Mouse (Mus musculus) left cerebral cortex, adult 2 months (tissue): ENCODE results near the gene Ifnar2. TPM values are rescaled to one million over a fixed set of nuclear protein-coding genes. Genes with fewer than 3 reads are reported as not detected.

Experiments
- DNase-seq, 2 experiments: peaks; one replicate each; pipeline ENCODE4 v3.0.0; 2021 to 2022; ENCODE audit warnings: low spot score in 2 of 2, mixed read lengths in 1 of 2; ENCODE audit errors: extremely low spot score in 1 of 2
- H3K27ac ChIP-seq: fragments of 200-600 bp; 2 replicates; pipeline ENCODE4 v1.8.1; 2022
- H3K4me3 ChIP-seq: fragments of 200-600 bp; 2 replicates; pipeline ENCODE4 v1.8.1; 2022
- CTCF ChIP-seq: fragments of 200-600 bp; IDR thresholded peaks from 2 replicates; pipeline ENCODE4 v1.8.1; 2022; ENCODE audit warnings: antibody characterized with exemption, mild to moderate bottlenecking, moderate library complexity
- intact Hi-C: fragments of 180-260 bp; cut with DNase I; formaldehyde crosslinking; loops from one replicate; pipeline ENCODE4 v1.15.1; 2025
- total RNA-seq, 2 experiments: library from RNA; stranded (reverse); gene quantifications; 2 replicates each; pipeline ENCODE4 v1.2.3; 2021

Gene Ifnar2
- total RNA-seq, 2 experiments from 2014 or later = 20.2 to 20.3 TPM

DNA sequence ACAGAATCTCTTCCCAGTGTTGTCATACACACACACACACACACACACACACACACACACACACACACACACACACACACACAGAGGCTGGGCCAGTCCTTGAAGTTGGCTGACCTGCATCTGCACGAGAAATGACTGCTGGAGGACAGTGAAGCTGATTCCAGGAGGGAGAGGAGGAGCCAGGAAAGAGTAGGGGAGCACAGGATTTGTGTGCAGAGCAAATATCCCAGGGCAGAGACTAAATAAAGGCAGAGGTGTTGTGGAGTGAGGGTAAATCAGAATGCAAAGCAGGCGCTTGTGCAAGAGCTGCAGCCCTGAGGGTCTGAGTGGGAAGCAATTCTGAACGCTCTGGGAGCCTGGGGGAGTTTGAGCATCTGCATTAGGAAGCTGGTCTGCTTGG is 12.4 kb upstream of the Ifnar2 start:
- TF ChIP-seq CTCF = no peak
- intact Hi-C loops = no loop called here
- no peak for DNase-seq
- no peak overlapping the region for H3K27ac ChIP-seq
- no peak overlapping the region for H3K4me3 ChIP-seq

DNA sequence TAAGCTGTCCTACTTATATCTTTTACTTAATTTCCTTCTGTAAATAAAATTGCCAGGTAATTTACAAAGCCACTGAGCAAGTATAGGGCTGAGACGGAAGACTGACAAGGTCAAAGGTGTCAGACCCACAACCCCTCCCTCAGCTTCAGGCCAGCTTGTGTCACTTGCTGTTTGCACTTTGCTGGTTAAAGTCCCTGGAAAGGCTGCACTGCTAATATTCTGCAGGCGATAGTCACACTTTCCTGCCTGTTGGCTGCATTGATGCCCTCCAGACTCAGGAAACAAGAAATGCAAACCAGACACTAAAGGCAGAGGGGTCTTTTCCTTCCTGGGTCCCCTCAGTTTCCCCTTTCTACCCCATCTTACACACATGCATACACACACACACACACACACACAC is 10.6 kb upstream of the Ifnar2 start:
- H3K27ac ChIP-seq = no peak overlapping the region
- H3K4me3 ChIP-seq = no peak overlapping the region
- TF ChIP-seq CTCF = no peak
- intact Hi-C loops = no loop called here
- no peak for DNase-seq

DNA sequence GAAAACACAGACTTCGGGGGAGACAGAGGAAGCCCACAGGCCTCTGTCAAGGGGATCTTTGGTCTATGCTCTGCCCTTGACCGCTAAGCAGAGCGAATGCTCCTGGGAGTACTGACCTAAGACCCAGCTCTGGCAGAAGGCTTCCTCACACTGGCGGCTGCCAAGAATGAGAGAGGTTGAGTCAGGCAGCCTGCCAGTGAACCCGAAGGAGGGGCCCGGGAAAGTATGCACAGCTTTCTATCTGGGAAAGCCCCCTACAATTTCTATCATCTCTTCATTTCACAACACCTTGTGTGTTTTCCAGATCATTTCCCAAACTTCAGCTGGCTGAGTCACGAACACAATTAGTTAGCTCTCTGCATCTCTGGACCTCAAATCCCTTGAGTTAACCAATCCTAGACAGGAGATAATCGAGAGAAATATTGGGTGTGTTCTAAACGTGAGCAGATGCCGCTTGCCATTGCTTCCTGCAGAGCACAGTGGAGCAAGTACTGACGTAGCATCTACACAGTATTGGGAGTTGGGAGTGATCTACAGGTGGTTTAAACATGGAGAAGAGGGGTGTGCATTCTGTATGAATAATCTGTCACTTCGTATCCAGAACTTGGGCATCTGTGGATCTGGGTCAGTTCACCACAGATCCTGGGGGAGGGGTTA is 9.8 kb upstream of the Ifnar2 start:
- TF ChIP-seq CTCF = no peak
- H3K4me3 ChIP-seq = no peak overlapping the region
- DNase-seq = no peak
- intact Hi-C loops = no loop called here
- no peak overlapping the region; the same call in 1 of the 2 replicates for H3K27ac ChIP-seq

DNA sequence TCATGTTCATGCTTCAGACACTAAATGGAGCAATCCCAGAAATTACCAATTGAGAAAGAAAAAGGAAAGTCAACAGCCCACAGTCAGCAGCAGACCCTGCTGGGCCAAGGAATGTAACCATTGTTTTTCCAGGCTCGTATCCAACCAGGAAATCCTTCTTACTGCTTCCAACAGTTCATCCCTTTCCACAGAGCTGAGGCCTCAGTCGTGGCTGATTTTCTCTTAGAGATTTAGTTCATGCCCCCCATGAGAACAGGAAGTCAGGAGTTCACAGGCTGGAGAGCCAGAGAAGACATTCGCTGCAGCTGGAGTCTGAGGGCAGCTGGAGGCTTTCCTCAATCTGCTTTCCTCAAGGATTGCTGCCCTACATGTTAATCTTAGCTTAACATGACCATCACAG is 9.1 kb upstream of the Ifnar2 start:
- H3K27ac ChIP-seq = no peak overlapping the region
- DNase-seq = no peak
- no peak for TF ChIP-seq CTCF
- intact Hi-C loops = no loop called here
- no peak overlapping the region for H3K4me3 ChIP-seq

GRCm38 (mm10) chr16:91366567-91366966 is 6.0 kb upstream of the Ifnar2 start:
- no peak for TF ChIP-seq CTCF
- intact Hi-C loops = no loop called here
- Histone ChIP-seq H3K27ac (no peak overlapping the region), H3K4me3 (no peak overlapping the region)
- DNase-seq = no peak

DNA sequence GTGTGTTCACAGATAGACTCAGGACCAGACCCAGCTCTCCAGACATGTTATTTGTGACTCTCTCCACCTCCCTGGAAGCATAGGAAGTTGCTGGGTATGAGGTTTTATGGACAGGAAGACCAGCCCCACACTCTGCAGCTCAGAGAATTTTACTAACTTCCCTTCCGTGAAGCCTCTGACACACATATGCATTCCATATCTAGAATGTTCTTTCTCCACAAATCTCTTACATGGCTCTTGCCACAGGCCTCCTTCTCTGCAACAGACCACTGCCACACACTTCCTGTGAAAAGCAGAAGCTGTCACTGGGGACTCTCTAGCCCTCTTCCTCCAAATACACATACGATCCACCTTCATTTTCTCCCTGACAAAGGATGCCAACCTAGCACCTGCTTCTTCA is 5.5 kb upstream of the Ifnar2 start:
- TF ChIP-seq CTCF = no peak
- no peak for DNase-seq
- Histone ChIP-seq H3K4me3 (no peak overlapping the region), H3K27ac (no peak overlapping the region)
- intact Hi-C loops = no loop called here

DNA sequence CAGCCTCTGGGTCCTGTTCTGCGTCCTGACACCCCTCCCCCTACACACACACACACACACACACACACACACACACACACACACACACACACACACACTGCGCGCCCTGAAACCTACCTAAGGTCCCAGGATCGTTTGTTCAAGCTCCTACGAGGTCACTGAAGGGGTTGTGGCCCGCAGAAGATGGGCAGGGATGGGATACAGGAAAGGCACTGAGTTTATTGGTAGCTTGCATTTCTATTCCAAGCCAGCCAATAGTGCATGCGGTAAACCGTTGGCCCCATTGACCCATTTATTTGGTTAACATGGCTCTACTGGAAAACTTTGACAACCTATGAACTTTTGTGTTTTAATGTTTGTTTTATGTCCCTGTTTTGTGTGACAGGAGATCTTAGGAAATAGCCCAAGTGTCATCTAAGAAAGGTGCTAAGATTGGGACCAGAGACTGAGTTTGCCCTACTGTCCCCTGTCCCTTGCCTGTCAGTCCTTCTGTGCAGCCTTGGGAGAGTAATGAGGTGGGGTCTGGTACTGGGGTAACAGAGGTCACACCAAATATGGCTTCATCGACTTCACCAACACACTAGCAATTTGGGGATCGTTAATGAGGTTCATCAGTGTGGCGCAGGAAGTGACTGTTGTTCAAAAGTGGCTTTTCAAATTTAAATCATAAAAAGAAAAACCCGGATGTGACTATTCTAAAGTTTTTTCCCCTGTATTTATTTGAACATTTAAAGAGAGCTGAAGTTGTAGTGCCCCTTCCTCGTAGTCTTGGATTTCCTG is 1.1 kb downstream of the Ifnar2 start:
- H3K27ac ChIP-seq = peak overlapping the region; percentile 94
- no peak for TF ChIP-seq CTCF
- no peak for DNase-seq
- peak overlapping the region; percentile 99 for H3K4me3 ChIP-seq
- intact Hi-C loops = loop anchor here (5.0 kb wide), 1 partner anchor 114 kb away; the partner anchor contains the start of gene Ifnar1

DNA sequence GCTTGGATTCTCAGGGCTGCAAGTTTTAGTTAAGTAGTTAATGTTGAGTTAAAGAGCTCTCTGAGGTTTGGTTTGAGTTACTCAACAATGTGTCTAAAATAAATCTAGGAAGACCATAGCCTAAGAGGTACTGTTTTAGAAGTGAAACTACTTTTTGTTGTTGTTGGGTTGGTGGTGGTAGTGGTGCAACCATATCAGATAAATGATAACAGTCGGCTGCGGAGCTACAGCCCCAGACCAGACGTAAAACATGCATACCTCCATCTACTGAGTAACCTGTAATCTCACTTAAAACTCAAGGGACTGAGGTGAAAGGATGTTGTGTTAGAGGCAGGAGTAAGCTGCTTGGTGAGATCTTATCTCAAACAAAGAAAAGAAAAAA is 1.7 kb downstream of the Ifnar2 start:
- no peak for DNase-seq
- H3K27ac ChIP-seq = peak overlapping the region; percentile 61
- intact Hi-C loops = loop anchor here (5.0 kb wide), 1 partner anchor 113 kb away; the partner anchor contains the start of gene Ifnar1
- peak overlapping the region; percentile 99 for H3K4me3 ChIP-seq
- no peak for TF ChIP-seq CTCF

DNA sequence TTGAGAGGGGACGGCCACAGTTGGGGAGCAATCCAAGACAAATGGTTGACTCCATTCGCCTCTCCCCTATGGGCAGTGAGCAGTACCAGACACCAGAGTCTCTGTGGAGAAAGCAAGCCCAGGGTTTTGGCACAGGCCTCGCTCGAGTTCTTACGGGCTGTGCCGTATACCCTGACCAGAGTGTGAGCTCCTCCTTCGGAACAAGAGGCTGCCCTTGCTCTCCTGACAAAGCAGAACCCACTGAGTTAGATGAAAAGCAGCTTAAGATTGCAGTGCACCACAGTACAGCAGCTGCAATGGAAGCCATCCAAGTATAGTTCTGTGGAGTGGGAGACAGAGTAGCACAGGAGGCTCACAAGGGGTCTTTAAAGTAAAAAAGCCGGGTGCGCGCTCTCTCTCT is 4.1 kb downstream of the Ifnar2 start:
- intact Hi-C loops = no loop called here
- DNase-seq = peak in 1 of 2 experiments; percentile 10
- TF ChIP-seq CTCF = no peak
- Histone ChIP-seq H3K4me3 (no peak overlapping the region), H3K27ac (peak overlapping the region; percentile 47)

DNA sequence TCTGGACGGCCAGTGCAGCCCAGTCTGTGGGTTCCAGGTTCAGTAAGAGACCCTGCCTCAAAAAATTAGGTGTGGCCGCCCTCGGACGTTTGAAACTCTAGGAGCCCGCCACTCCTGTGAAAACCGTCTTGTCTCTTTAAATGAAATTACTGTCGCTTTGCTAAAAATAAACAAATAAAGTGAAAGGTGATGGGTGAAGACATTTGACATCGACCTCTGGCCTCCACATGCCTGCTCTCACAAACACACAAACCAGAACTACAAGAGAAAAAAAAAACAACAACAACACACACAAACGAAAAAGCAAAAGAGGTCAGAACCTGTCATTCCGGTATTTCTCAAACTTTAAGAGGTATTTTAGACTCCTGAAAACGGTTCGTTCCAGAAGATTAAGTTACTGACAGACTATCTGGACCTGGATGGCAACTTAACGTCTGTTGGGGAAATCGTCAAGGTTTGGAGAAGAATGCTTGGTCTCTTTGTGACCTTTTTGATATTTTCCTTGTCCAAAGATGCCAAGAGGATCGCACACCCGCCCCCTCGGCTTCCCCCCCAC is 5.9 kb downstream of the Ifnar2 start:
- no peak for TF ChIP-seq CTCF
- no peak overlapping the region for H3K4me3 ChIP-seq
- peak overlapping the region; percentile 65 for H3K27ac ChIP-seq
- no peak for DNase-seq
- intact Hi-C loops = no loop called here

- H3K27ac ChIP-seq = peak overlapping the region; percentile 65
These were observed 6.4 kb downstream of the Ifnar2 start for GRCm38 (mm10) chr16:91378991-91379390.

DNA sequence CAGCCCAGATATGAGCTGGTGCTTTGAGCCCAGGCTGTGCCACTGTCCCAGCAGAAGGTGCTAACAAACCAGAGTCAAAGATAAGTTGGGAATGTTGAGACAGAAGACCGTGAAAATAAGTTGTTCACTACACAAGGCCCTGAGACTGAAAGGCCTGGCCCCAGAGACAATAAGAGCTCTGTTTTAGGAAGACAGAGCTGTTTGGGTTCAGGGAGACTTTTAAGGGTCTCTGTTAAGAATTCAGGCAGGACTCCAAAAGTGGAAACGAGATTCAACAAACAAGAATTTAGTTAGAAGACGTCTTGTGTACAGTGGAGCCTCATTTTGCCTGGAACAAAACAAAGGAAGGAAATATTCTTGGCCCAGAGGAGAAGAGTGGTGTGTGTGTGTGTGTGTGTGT is 6.8 kb downstream of the Ifnar2 start:
- intact Hi-C loops = no loop called here
- H3K4me3 ChIP-seq = no peak overlapping the region
- no peak for TF ChIP-seq CTCF
- H3K27ac ChIP-seq = peak overlapping the region; percentile 65
- peak in 1 of 2 experiments; percentile 8 for DNase-seq

More at GRCm38 (mm10) chr16:91378991-91379390, 6.4 kb downstream of the Ifnar2 start:
- no peak for TF ChIP-seq CTCF
- intact Hi-C loops = no loop called here
- H3K4me3 ChIP-seq = no peak overlapping the region
- DNase-seq = no peak
